Mouse (Mus musculus) gastrocnemius, adult 18-20 months (tissue): Measurements from ENCODE around the gene Atp11a. TPM values are rescaled to one million over a fixed set of nuclear protein-coding genes. Genes with fewer than 3 reads are reported as not detected.
A peak's percentile ranks its signal among the peaks of the same experiment; 100 is the strongest.

ENCODE experiments used
- DNase-seq: peaks from one replicate; pipeline ENCODE4 v3.0.0; 2021; ENCODE audit warnings: low spot score
- total RNA-seq, 2 experiments: library from RNA; stranded (reverse); gene quantifications; 2 replicates each; pipeline ENCODE4 v1.2.3; 2021

Gene Atp11a
- total RNA-seq, 2 experiments from 2014 or later = 24.9 to 25.3 TPM

DNA sequence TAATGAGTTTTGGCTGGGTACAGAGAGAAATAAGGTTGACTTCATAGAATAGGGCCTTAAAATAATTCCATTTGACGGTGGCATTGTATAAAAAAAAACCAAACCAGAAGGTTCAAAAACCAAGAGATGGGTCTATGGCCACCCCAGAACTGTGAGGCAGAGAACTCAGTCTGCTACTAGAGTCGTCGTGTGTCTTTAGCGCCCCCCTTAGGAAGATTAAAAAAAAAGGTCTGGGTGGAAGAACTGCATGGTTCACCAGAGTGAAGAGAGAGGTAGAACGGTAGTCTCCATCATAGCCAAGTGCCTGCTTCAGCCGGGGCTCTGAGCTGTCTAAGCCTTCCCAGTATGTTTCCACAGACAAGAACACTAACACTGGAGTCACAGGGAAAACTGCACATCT lies 54.4 kb downstream of the Atp11a start:
- no peak for DNase-seq

GRCm38 (mm10) chr8:12816412-12816811 lies 59.6 kb downstream of the Atp11a start:
- DNase-seq = no peak

DNA sequence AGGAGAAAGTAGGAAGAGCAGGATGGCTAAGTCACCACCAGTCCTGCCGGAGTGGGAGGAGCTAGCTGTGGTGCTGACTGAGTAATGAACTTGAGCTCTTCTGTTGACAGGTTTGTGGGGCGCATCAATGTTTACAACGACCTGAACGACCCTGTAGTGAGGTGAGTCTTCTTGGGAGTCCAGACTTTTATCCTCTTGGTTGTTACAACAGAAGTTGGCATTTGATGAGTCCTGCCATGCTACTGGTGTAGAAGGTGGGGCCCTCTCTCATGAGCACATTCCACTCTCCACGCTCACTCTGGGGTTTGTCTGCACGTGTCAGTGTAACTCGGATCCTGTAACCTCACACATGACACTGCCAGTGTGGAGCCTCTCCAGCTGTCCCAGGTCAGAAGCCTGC lies 66.1 kb downstream of the Atp11a start:
- no peak for DNase-seq

- no peak for DNase-seq
Observed at GRCm38 (mm10) chr8:12824562-12824961, 67.7 kb downstream of the Atp11a start.

GRCm38 (mm10) chr8:12825236-12825635 lies 68.4 kb downstream of the Atp11a start:
- no peak for DNase-seq

- DNase-seq = peak; percentile 32
Observed at GRCm38 (mm10) chr8:12825686-12826237, 68.9 kb downstream of the Atp11a start.

- DNase-seq = peak; percentile 38
Observed at GRCm38 (mm10) chr8:12827124-12827523, 70.3 kb downstream of the Atp11a start.

- DNase-seq = no peak
Observed at GRCm38 (mm10) chr8:12828298-12828697, 71.5 kb downstream of the Atp11a start.

DNA sequence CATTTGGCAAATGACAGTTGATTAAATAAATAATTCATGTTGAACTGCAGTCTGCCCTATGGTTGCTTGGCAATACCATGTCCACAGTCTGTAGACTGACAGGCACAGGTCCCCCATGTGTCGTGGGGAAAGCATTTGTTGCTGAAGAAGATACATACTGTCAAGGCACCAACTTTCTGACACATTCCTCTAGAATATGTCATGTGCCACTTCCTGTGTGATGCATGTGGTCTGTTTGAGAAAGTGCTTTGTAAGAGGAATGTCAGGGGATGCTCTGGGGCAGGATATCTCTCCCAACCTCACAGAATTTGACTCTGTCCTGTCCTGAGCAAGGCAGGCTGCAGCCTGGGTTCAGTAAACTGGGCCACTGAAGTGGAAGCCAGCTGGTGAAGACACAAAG lies 72.6 kb downstream of the Atp11a start:
- DNase-seq = no peak

DNA sequence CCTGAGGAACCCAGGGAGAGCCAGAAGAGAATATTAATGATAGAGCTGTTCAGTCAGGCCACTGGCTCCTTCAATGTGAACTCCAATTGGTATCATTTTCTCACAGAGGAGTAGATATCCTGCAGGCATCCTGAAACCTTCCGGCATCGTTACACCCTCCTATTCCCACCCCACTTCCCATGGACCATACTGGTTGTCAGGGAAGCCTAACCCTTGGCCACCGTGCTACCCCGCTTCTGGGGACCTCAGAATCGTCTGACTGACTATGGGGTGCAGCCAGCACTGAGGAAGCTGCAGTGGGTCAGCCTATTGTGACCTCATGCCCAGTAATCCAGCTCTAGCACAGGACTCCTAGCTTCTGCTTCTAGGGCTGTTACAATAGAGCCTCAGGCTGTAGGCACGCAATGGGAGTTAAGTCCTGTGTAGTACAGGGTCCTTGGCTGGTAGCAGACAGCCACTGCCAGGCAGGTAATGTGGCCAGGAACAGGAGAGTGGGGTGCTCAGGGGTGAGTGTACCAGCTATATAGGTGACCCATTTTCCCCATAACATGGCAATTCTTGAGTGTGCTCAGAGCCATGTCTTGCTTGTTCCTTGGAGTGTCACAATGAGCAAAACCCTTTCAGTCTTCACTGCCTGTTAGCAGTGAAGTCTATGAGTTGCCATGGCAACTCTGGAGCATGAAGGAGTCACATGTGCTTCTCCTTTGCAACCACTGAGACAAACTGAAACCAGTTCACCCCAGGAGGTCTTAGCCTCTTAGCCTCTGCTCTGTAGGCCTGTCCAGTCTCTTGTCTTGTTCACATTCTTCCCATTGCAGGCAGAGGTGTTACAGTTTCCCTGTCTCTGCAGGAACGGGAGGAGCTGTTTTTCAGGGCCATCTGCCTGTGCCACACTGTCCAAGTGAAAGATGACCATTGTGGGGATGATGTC lies 75.1 kb downstream of the Atp11a start:
- DNase-seq = no peak

GRCm38 (mm10) chr8:12833616-12834015 lies 76.8 kb downstream of the Atp11a start:
- DNase-seq = no peak

- DNase-seq = peak; percentile 21
Observed at GRCm38 (mm10) chr8:12840834-12841233, 84.0 kb downstream of the Atp11a start.

GRCm38 (mm10) chr8:12842342-12842995 lies 85.7 kb downstream of the Atp11a start:
- no peak for DNase-seq

- no peak for DNase-seq
Observed at GRCm38 (mm10) chr8:12844347-12844950, 87.6 kb downstream of the Atp11a start.

DNA sequence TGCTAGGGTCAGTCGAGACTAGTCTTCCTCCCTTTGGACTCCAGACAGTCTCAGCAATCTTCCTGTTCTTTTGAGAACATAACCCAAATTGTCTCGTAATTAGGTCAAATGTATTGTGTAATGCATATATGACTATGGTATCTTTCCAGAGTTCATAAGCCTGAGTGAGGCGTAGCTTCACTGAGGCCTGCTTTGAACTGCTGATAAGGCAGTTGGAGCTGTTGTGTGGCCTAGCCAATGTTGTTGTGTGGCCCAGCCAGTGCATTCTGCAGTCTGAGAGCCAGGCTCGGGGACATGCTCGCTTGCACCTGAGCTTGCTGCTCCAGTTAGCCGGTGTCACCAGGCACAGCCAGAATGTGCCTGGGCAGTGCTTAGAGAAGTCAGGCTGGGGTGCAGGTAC lies 89.6 kb downstream of the Atp11a start:
- no peak for DNase-seq

GRCm38 (mm10) chr8:12851241-12851640 lies 94.4 kb downstream of the Atp11a start:
- DNase-seq = no peak

GRCm38 (mm10) chr8:12856038-12856437 lies 99.2 kb downstream of the Atp11a start:
- DNase-seq = peak; percentile 11

DNA sequence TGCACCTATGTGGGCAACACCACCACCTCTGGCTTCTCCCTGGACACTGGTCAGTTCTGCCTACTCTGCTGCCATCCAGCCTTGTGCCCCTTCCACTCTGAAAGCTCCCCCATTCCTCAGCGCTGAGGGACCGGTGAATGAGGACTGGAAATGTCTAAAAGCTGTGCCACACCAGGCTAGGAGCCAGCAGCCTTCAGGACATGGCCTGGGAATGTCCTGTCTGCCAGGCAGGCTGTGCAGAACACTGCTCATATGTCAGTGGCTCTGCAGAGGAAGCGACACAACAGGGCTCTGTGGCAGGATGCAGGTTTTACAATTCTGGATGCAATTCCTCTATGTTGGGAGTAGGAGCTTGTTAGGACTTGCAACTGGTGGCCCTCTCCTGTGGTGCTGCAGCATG lies 106.2 kb downstream of the Atp11a start:
- DNase-seq = no peak

GRCm38 (mm10) chr8:12863608-12864007 lies 106.8 kb downstream of the Atp11a start:
- DNase-seq = no peak

GRCm38 (mm10) chr8:12865790-12866189 lies 109.0 kb downstream of the Atp11a start:
- DNase-seq = no peak

DNA sequence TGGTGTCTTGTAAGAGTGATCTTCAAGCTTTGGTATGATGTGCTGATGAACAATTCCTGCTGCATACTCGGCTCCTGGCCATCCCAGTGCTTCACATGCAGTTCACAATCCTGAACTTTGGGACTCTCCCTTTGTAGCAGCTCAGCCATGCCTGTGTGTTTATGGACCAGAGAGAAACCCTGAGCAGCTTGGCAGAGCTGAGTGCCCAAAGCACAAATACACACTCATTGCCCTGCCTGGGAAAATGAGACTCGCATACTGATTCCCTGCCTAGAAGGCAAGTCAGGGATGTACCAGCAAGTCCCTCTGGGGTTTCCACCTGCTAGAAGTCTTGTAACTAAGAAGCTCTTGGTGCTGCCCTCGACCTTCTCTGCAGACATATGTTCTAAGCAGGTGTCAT lies 112.8 kb downstream of the Atp11a start:
- DNase-seq = no peak

GRCm38 (mm10) chr8:12870656-12871055 lies 113.8 kb downstream of the Atp11a start:
- DNase-seq = no peak
